Mouse (Mus musculus): ENCODE results near the gene Cecr2. TPM values are rescaled to one million over a fixed set of nuclear protein-coding genes. Genes with fewer than 3 reads are reported as not detected.

Cecr2 gene
- polyA plus RNA-seq, 1 experiment, result 7.6 TPM

- no peak for TF ChIP-seq CTCF (IDR thresholded peaks at IDR 0.05; ENCODE audit: borderline replicate concordance, insufficient read depth, low read depth, low read length)
- TF ChIP-seq POLR2A (IDR thresholded peaks at IDR 0.05; ENCODE audit: borderline replicate concordance, insufficient read depth, low read length), result no peak
- no peaks in the 10 kb centered on the region for H3K27me3 ChIP-seq (ENCODE audit: control insufficient read depth, insufficient read depth, low read length)
- no peak for DNase-seq
- no peaks in the 10 kb centered on the region for H3K4me1 ChIP-seq (ENCODE audit: control insufficient read depth, insufficient read depth, low read length)
- 41% methylated on average over 7 of the region's 7 CpGs for WGBS
- no peak overlapping the region for H3K4me3 ChIP-seq (replicated peaks; ENCODE audit: insufficient read depth, low read depth, low read length)
- no peak overlapping the region for H3K27ac ChIP-seq (ENCODE audit: insufficient read depth, low read length)
Measured at GRCm38 (mm10) chr6:120652666-120653065, 13.5 kb upstream of the Cecr2 start.

- Histone ChIP-seq H3K4me1 (ENCODE audit: control insufficient read depth, insufficient read depth, low read length) (no peaks in the 10 kb centered on the region), H3K27me3 (ENCODE audit: control insufficient read depth, insufficient read depth, low read length) (no peaks in the 10 kb centered on the region), H3K27ac (ENCODE audit: insufficient read depth, low read length) (no peak overlapping the region), H3K4me3 (replicated peaks; ENCODE audit: insufficient read depth, low read depth, low read length) (no peak overlapping the region)
- TF ChIP-seq CTCF (IDR thresholded peaks at IDR 0.05; ENCODE audit: borderline replicate concordance, insufficient read depth, low read depth, low read length) (no peak), POLR2A (IDR thresholded peaks at IDR 0.05; ENCODE audit: borderline replicate concordance, insufficient read depth, low read length) (no peak)
- no peak for DNase-seq
- 89% methylated on average over 3 of the region's 3 CpGs for WGBS
Measured at GRCm38 (mm10) chr6:120655702-120656101, 10.5 kb upstream of the Cecr2 start.

GRCm38 (mm10) chr6:120658848-120659247 is 7.3 kb upstream of the Cecr2 start:
- Histone ChIP-seq H3K4me1 (ENCODE audit: control insufficient read depth, insufficient read depth, low read length) (no peaks in the 10 kb centered on the region), H3K4me3 (replicated peaks; ENCODE audit: insufficient read depth, low read depth, low read length) (no peak overlapping the region), H3K27me3 (ENCODE audit: control insufficient read depth, insufficient read depth, low read length) (no peaks in the 10 kb centered on the region), H3K27ac (ENCODE audit: insufficient read depth, low read length) (no peak overlapping the region)
- 62% methylated on average over 7 of the region's 7 CpGs for WGBS
- no peak for DNase-seq
- TF ChIP-seq CTCF (IDR thresholded peaks at IDR 0.05; ENCODE audit: borderline replicate concordance, insufficient read depth, low read depth, low read length) (no peak), POLR2A (IDR thresholded peaks at IDR 0.05; ENCODE audit: borderline replicate concordance, insufficient read depth, low read length) (no peak)

DNA sequence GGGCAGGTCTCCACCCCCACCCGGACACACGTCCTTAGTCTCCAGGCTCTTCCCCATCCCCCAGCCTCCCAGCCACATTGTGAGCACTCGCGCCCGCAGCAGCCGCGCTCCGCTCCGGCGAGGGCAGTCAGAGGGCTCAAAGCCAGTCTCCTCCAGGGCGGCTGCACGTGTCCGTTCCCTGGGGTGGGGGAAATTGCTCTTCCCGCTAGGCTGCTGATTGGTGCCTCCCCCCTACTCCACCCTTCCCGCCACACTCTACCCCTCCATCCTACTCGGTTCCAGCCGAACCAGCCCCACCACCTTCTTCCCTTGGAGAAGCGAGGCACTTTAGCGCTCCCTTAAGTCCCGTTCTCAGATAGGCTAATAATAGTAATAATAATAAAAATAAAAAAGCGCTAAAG is 754 bp upstream of the Cecr2 start:
- TF ChIP-seq CTCF (IDR thresholded peaks at IDR 0.05; ENCODE audit: borderline replicate concordance, insufficient read depth, low read depth, low read length) (no peak), POLR2A (IDR thresholded peaks at IDR 0.05; ENCODE audit: borderline replicate concordance, insufficient read depth, low read length) (no peak)
- Histone ChIP-seq H3K4me3 (replicated peaks; ENCODE audit: insufficient read depth, low read depth, low read length) (peak overlapping the region; percentile 92), H3K27me3 (ENCODE audit: control insufficient read depth, insufficient read depth, low read length) (no peaks in the 10 kb centered on the region), H3K4me1 (ENCODE audit: control insufficient read depth, insufficient read depth, low read length) (no peaks in the 10 kb centered on the region; the same call in 1 of the 2 replicates), H3K27ac (ENCODE audit: insufficient read depth, low read length) (0 out of 2 replicates have a peak overlapping the region, but pooled peaks have one; percentile 55)
- DNase-seq, result peak; percentile 63 to 70
- WGBS, result under 1% methylated on average over 21 of the region's 21 CpGs

DNA sequence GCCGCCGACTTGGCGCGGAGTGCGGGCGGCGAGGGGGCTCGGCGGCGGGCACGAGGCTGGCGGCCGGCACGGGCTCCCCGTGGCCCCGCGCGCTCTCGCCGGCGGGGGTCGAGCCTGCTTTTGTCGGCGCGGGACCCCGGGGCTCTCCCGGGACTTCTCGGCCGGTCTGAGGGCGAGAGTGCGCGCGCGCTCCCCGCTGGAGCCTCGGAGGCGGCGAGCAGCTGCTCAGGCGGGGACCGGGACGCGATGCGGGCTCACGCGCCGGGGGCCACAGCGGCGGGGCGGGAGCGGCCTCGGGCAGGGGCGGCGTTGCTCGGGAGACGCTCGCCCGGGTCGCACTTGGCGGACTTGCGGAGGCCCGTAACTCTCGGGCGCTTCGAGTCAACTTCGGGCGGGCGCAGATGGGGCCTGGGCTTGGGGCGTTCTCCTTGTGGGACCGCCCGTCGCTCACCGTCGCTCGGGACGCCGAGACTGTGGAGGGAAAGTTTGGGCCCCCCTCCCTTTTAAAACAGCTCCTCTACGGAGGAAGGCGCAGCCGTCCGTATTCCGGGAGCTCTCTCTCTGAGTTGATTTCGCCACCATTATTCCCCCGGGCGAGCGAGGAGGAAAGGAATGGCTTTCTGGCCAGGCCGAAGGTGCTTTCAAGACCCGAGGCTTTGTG is 722 bp downstream of the Cecr2 start:
- WGBS, result under 1% methylated on average over 83 of the region's 87 CpGs
- H3K4me3 ChIP-seq (replicated peaks; ENCODE audit: insufficient read depth, low read depth, low read length), result peak overlapping the region; percentile 95
- H3K4me1 ChIP-seq (ENCODE audit: control insufficient read depth, insufficient read depth, low read length), result no peaks in the 10 kb centered on the region; the same call in 1 of the 2 replicates
- H3K27ac ChIP-seq (ENCODE audit: insufficient read depth, low read length), result peak overlapping the region; percentile 53
- TF ChIP-seq CTCF (IDR thresholded peaks at IDR 0.05; ENCODE audit: borderline replicate concordance, insufficient read depth, low read depth, low read length) (no peak), POLR2A (IDR thresholded peaks at IDR 0.05; ENCODE audit: borderline replicate concordance, insufficient read depth, low read length) (no peak)
- DNase-seq, result peak; percentile 64 to 76
- H3K27me3 ChIP-seq (ENCODE audit: control insufficient read depth, insufficient read depth, low read length), result no peaks in the 10 kb centered on the region

GRCm38 (mm10) chr6:120667422-120667781 is 1.2 kb downstream of the Cecr2 start:
- Histone ChIP-seq H3K4me3 (replicated peaks; ENCODE audit: insufficient read depth, low read depth, low read length) (peak overlapping the region; percentile 95), H3K27me3 (ENCODE audit: control insufficient read depth, insufficient read depth, low read length) (no peaks in the 10 kb centered on the region), H3K27ac (ENCODE audit: insufficient read depth, low read length) (peak overlapping the region; percentile 53; the same call in 1 of the 2 replicates), H3K4me1 (ENCODE audit: control insufficient read depth, insufficient read depth, low read length) (no peaks in the 10 kb centered on the region; the same call in 1 of the 2 replicates)
- DNase-seq, result no peak
- TF ChIP-seq CTCF (IDR thresholded peaks at IDR 0.05; ENCODE audit: borderline replicate concordance, insufficient read depth, low read depth, low read length) (no peak), POLR2A (IDR thresholded peaks at IDR 0.05; ENCODE audit: borderline replicate concordance, insufficient read depth, low read length) (no peak)
- WGBS, result under 1% methylated on average over 7 of the region's 7 CpGs

- H3K4me3 ChIP-seq (replicated peaks; ENCODE audit: insufficient read depth, low read depth, low read length), result peak overlapping the region; percentile 35
- no peak for DNase-seq
- TF ChIP-seq POLR2A (IDR thresholded peaks at IDR 0.05; ENCODE audit: borderline replicate concordance, insufficient read depth, low read length) (no peak), CTCF (IDR thresholded peaks at IDR 0.05; ENCODE audit: borderline replicate concordance, insufficient read depth, low read depth, low read length) (no peak)
- H3K27me3 ChIP-seq (ENCODE audit: control insufficient read depth, insufficient read depth, low read length), result no peaks in the 10 kb centered on the region
- 10% methylated on average over 7 of the region's 7 CpGs for WGBS
- H3K4me1 ChIP-seq (ENCODE audit: control insufficient read depth, insufficient read depth, low read length), result no peaks in the 10 kb centered on the region; the same call in 1 of the 2 replicates
- H3K27ac ChIP-seq (ENCODE audit: insufficient read depth, low read length), result no peak overlapping the region
Measured at GRCm38 (mm10) chr6:120667911-120668310, 1.7 kb downstream of the Cecr2 start.

- H3K27ac ChIP-seq (ENCODE audit: insufficient read depth, low read length), result no peak overlapping the region
- WGBS, result 55% methylated on average over 5 of the region's 5 CpGs
- no peaks in the 10 kb centered on the region for H3K27me3 ChIP-seq (ENCODE audit: control insufficient read depth, insufficient read depth, low read length)
- no peaks in the 10 kb centered on the region; the same call in 1 of the 2 replicates for H3K4me1 ChIP-seq (ENCODE audit: control insufficient read depth, insufficient read depth, low read length)
- no peak for TF ChIP-seq POLR2A (IDR thresholded peaks at IDR 0.05; ENCODE audit: borderline replicate concordance, insufficient read depth, low read length)
- peak; percentile 22; the same call in 1 of the 2 replicates for TF ChIP-seq CTCF (IDR thresholded peaks at IDR 0.05; ENCODE audit: borderline replicate concordance, insufficient read depth, low read depth, low read length)
- no peak overlapping the region for H3K4me3 ChIP-seq (replicated peaks; ENCODE audit: insufficient read depth, low read depth, low read length)
- DNase-seq, result no peak
Measured at GRCm38 (mm10) chr6:120674121-120674520, 8.0 kb downstream of the Cecr2 start.
